Mouse (Mus musculus): ENCODE measurements at regions not wholly inside any gene's neighbourhood (a gene's known extent, or its start where the extent isn't known, plus 50 kb on each side); places are given as distances from the start of the nearest gene placed in this dataset.
"Not testable (repeated sequence)": the region's sequence is repeated elsewhere in the genome, so short reads cannot be mapped to it uniquely, and the experiment has no call there.

- H3K36me3 ChIP-seq (replicated peaks): no peaks in the 10 kb centered on the region
- H3K9me3 ChIP-seq: no peaks in the 10 kb centered on the region
- 78% methylated on average over 8 of the region's 8 CpGs for WGBS
- no peak overlapping the region for H3K4me3 ChIP-seq
- no peak overlapping the region for H3K4me2 ChIP-seq
- no peak overlapping the region for H3K9ac ChIP-seq
- ATAC-seq (replicated peaks): no peak
- H3K4me1 ChIP-seq: no peaks in the 10 kb centered on the region
- H3K27ac ChIP-seq: no peak overlapping the region
- no peaks in the 10 kb centered on the region for H3K27me3 ChIP-seq (replicated peaks)
Measured at GRCm38 (mm10) chr10:99320797-99321196, 57.8 kb downstream of the Dusp6 start.

GRCm38 (mm10) chr10:99323358-99323757, 60.3 kb downstream of the Dusp6 start:
- no peaks in the 10 kb centered on the region for H3K27me3 ChIP-seq (replicated peaks)
- no peaks in the 10 kb centered on the region for H3K9me3 ChIP-seq
- no peak overlapping the region for H3K27ac ChIP-seq
- no peaks in the 10 kb centered on the region for H3K36me3 ChIP-seq (replicated peaks)
- WGBS: 84% methylated on average over 8 of the region's 8 CpGs
- ATAC-seq (replicated peaks): no peak
- no peak overlapping the region for H3K4me3 ChIP-seq
- no peak overlapping the region for H3K4me2 ChIP-seq
- no peaks in the 10 kb centered on the region for H3K4me1 ChIP-seq
- no peak overlapping the region for H3K9ac ChIP-seq

- no peak for ATAC-seq (replicated peaks)
- H3K4me1 ChIP-seq: no peaks in the 10 kb centered on the region
- no peaks in the 10 kb centered on the region for H3K36me3 ChIP-seq (replicated peaks)
- H3K9me3 ChIP-seq: no peaks in the 10 kb centered on the region
- H3K9ac ChIP-seq: no peak overlapping the region
- H3K27ac ChIP-seq: no peak overlapping the region
- WGBS: 91% methylated on average over 2 of the region's 2 CpGs
- H3K27me3 ChIP-seq (replicated peaks): no peaks in the 10 kb centered on the region
- H3K4me2 ChIP-seq: no peak overlapping the region
- H3K4me3 ChIP-seq: no peak overlapping the region
Measured at GRCm38 (mm10) chr10:99327501-99327900, 64.5 kb downstream of the Dusp6 start.

DNA sequence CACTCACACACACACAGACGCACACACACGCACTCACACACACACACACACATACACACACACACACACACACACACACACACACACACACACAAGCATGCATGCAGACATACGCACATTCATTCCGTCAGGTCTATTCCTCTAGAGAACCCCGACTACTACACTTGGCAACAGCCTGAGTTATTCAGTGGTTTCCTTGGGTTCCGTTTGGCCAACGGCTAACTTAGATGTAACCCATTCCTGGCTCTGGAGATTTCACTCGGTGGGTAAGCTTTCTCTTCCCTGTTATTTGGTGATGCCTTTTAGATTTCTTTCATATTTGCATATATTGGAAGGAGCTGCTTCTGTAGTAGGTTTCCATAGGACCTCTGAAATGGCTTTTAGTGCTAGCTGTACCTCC, 65.5 kb downstream of the Dusp6 start:
- H3K4me2 ChIP-seq: no peak overlapping the region
- H3K27me3 ChIP-seq (replicated peaks): no peaks in the 10 kb centered on the region
- no peak overlapping the region for H3K9ac ChIP-seq
- no peak for ATAC-seq (replicated peaks)
- H3K4me3 ChIP-seq: no peak overlapping the region
- H3K36me3 ChIP-seq (replicated peaks): no peaks in the 10 kb centered on the region
- WGBS: 94% methylated on average over 8 of the region's 8 CpGs
- no peak overlapping the region for H3K27ac ChIP-seq
- no peaks in the 10 kb centered on the region for H3K4me1 ChIP-seq
- H3K9me3 ChIP-seq: no peaks in the 10 kb centered on the region

- Histone ChIP-seq H3K9ac (no peak overlapping the region), H3K9me3 (no peaks in the 10 kb centered on the region), H3K27ac (no peak overlapping the region), H3K36me3 (replicated peaks) (no peaks in the 10 kb centered on the region), H3K27me3 (replicated peaks) (no peaks in the 10 kb centered on the region), H3K4me2 (no peak overlapping the region), H3K4me1 (no peaks in the 10 kb centered on the region), H3K4me3 (no peak overlapping the region)
- ATAC-seq (replicated peaks): no peak
- WGBS: 86% methylated on average over 6 of the region's 6 CpGs
Measured at GRCm38 (mm10) chr10:99329469-99329868, 66.4 kb downstream of the Dusp6 start.

- 24% methylated on average over 7 of the region's 7 CpGs for WGBS
- no peak for ATAC-seq (replicated peaks)
- no peak overlapping the region for H3K4me3 ChIP-seq
- no peak overlapping the region for H3K9ac ChIP-seq
- H3K9me3 ChIP-seq: no peaks in the 10 kb centered on the region
- no peaks in the 10 kb centered on the region for H3K36me3 ChIP-seq (replicated peaks)
- H3K4me1 ChIP-seq: no peaks in the 10 kb centered on the region
- H3K27ac ChIP-seq: no peak overlapping the region
- H3K4me2 ChIP-seq: no peak overlapping the region
- H3K27me3 ChIP-seq (replicated peaks): no peaks in the 10 kb centered on the region
Measured at GRCm38 (mm10) chr10:99330519-99330918, 67.5 kb downstream of the Dusp6 start.

GRCm38 (mm10) chr10:99331876-99332275, 68.8 kb downstream of the Dusp6 start:
- Histone ChIP-seq H3K27ac (no peak overlapping the region), H3K9me3 (no peaks in the 10 kb centered on the region), H3K27me3 (replicated peaks) (no peaks in the 10 kb centered on the region), H3K9ac (no peak overlapping the region), H3K4me2 (no peak overlapping the region), H3K4me3 (no peak overlapping the region), H3K36me3 (replicated peaks) (no peaks in the 10 kb centered on the region), H3K4me1 (no peaks in the 10 kb centered on the region)
- 95% methylated on average over 12 of the region's 12 CpGs for WGBS
- ATAC-seq (replicated peaks): no peak

DNA sequence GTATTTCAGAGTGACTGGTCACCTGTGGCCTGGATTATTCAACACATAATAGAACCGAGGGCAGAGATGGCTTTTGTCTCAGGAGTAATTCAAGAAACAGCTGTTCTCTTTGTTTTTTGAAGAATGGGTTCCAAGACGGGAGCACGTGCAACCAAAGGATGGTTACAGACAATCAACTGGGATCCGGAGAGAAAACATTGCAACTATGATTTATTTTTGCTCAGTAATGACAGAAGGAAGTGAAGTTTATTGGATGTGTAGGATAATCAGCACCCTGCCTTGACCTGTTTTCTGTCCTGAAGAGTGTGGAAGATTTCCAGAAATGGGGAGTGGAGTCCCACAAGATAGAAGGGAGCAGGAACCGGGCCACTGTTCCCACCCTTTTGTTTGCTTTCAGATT, 70.8 kb downstream of the Dusp6 start:
- H3K4me3 ChIP-seq: no peak overlapping the region
- 56% methylated on average over 5 of the region's 5 CpGs for WGBS
- no peaks in the 10 kb centered on the region for H3K27me3 ChIP-seq (replicated peaks)
- H3K36me3 ChIP-seq (replicated peaks): no peaks in the 10 kb centered on the region
- H3K9ac ChIP-seq: no peak overlapping the region
- H3K4me2 ChIP-seq: no peak overlapping the region
- H3K9me3 ChIP-seq: no peaks in the 10 kb centered on the region
- no peak overlapping the region for H3K27ac ChIP-seq
- H3K4me1 ChIP-seq: no peaks in the 10 kb centered on the region
- no peak for ATAC-seq (replicated peaks)

DNA sequence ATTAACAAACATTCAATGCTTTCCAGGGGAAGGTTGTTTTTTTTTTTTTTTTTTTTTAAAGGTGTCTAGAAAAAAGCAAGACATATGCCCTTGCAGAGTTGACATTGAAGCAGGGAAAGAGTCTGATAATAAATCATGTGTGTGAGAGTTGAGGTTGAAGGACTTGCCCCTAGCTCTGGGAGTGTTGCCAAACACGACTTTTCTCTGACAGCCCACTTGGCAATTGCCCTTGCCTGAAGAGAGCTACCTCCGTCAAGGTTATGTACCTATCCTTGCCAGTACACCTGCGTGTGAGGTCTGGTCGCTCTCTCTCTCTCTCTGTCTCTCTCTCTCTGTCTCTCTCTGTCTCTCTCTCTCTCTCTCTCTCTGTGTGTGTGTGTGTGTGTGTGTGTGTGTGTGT, 73.1 kb downstream of the Dusp6 start:
- no peaks in the 10 kb centered on the region for H3K4me1 ChIP-seq
- no peak overlapping the region for H3K4me3 ChIP-seq
- no peak for ATAC-seq (replicated peaks)
- WGBS: 84% methylated on average over 4 of the region's 4 CpGs
- H3K27me3 ChIP-seq (replicated peaks): no peaks in the 10 kb centered on the region
- no peak overlapping the region for H3K4me2 ChIP-seq
- H3K36me3 ChIP-seq (replicated peaks): no peaks in the 10 kb centered on the region
- no peaks in the 10 kb centered on the region for H3K9me3 ChIP-seq
- H3K27ac ChIP-seq: no peak overlapping the region
- no peak overlapping the region for H3K9ac ChIP-seq

DNA sequence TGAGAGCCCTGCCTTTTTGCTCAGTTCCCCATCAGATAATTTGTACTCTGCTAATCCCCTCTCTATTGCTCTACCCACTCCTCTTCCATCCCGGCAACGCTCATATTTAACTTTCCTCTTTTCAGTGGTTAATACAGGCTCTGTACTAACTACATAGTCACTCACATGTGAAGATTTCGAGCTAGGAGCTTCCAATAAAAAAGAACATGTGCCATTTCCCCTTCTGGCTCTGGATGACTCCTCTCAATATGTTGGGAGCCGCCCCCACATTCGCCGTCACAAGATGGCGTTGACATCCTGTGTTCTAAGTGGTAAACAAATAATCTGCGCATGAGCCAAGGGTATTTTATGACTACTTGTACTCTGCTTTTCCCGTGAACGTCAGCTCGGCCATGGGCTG, 75.8 kb downstream of the Dusp6 start:
- ATAC-seq (replicated peaks); H3K27me3 ChIP-seq (replicated peaks); H3K27ac ChIP-seq; H3K4me2 ChIP-seq; H3K4me1 ChIP-seq; H3K4me3 ChIP-seq; H3K9me3 ChIP-seq; H3K36me3 ChIP-seq (replicated peaks); H3K9ac ChIP-seq: not testable (repeated sequence)
- WGBS: 94% methylated on average over 8 of the region's 11 CpGs

GRCm38 (mm10) chr10:99339291-99339912, 76.4 kb downstream of the Dusp6 start:
- not testable (repeated sequence) for H3K4me3 ChIP-seq; ATAC-seq (replicated peaks); H3K27me3 ChIP-seq (replicated peaks); H3K36me3 ChIP-seq (replicated peaks); H3K4me2 ChIP-seq; H3K9ac ChIP-seq; H3K9me3 ChIP-seq; H3K4me1 ChIP-seq; H3K27ac ChIP-seq
- WGBS: 95% methylated on average over 14 of the region's 19 CpGs

GRCm38 (mm10) chr10:99340057-99340456, 77.0 kb downstream of the Dusp6 start:
- ATAC-seq (replicated peaks); H3K4me2 ChIP-seq; H3K27me3 ChIP-seq (replicated peaks); H3K4me3 ChIP-seq; H3K36me3 ChIP-seq (replicated peaks); H3K4me1 ChIP-seq; H3K27ac ChIP-seq; H3K9me3 ChIP-seq; H3K9ac ChIP-seq: not testable (repeated sequence)
- 100% methylated on average over 7 of the region's 25 CpGs for WGBS

DNA sequence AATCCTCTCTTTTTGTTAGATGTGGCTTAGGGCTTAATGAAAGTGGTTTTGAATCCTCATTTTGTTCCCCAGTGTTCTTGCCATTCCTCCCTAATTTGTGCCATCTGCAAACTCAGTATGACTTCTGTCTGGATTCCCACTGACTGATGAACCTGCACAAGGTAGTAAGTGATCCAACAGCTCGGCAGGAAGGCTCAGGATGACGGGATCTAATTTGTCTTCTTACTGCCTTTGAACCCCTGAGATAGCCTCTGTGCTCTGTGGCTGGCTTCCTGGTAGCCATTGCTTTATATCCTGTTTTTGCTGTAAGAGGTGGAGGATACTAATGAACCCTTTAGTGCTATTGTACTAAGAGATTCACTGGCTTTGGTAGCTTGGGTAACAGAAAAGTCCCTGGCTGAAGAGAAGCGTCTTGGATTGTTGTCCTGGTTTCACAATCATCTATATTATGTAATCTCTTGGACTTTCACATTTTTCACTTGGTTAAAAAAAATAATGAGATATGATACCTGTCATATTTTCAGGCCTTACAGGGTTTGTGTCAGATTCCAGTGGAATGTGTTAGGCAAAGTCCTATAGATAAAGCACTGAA, 86.2 kb downstream of the Dusp6 start:
- ATAC-seq (replicated peaks): no peak
- no peaks in the 10 kb centered on the region for H3K27me3 ChIP-seq (replicated peaks)

More for the DNA sequence above, 86.2 kb downstream of the Dusp6 start:
- H3K36me3 ChIP-seq (replicated peaks): no peaks in the 10 kb centered on the region
- no peak overlapping the region for H3K27ac ChIP-seq
- no peak overlapping the region for H3K4me2 ChIP-seq
- H3K9me3 ChIP-seq: no peaks in the 10 kb centered on the region
- H3K4me1 ChIP-seq: no peaks in the 10 kb centered on the region
- 77% methylated on average over 3 of the region's 3 CpGs for WGBS
- no peak overlapping the region for H3K4me3 ChIP-seq
- no peak overlapping the region for H3K9ac ChIP-seq
